Mouse (Mus musculus): ENCODE measurements around the gene Senp5. TPM values are rescaled to one million over a fixed set of nuclear protein-coding genes. Genes with fewer than 3 reads are reported as not detected.
"Not testable (repeated sequence)": the region's sequence is repeated elsewhere in the genome, so short reads cannot be mapped to it uniquely, and the experiment has no call there.

The Senp5 gene
- polyA plus RNA-seq, 1 experiment from 2014 or later: 11.5 TPM

- peak overlapping the region; percentile 98 for H3K4me3 ChIP-seq (ENCODE audit: low read depth, low read length)
- H3K9ac ChIP-seq (replicated peaks; ENCODE audit: low read depth, low read length): peak overlapping the region; percentile 85
- ATAC-seq (ENCODE audit: insufficient number of reproducible peaks, insufficient read depth, low FRiP score, low read depth): no peak
- H3K36me3 ChIP-seq (ENCODE audit: control insufficient read depth, insufficient read depth, low read length): peaks cover 8% of the 10 kb centered on the region
- peak overlapping the region; percentile 69 for H3K4me2 ChIP-seq (replicated peaks; ENCODE audit: low read depth, low read length)
- WGBS: 29% methylated on average over 8 of the region's 8 CpGs
- H3K9me3 ChIP-seq (ENCODE audit: control insufficient read depth, low read depth, low read length): no peaks in the 10 kb centered on the region
- H3K27me3 ChIP-seq (ENCODE audit: control insufficient read depth, insufficient read depth, low read length): no peaks in the 10 kb centered on the region
- peaks cover 19% of the 10 kb centered on the region for H3K4me1 ChIP-seq (ENCODE audit: control insufficient read depth, insufficient read depth, low read length)
- H3K27ac ChIP-seq (ENCODE audit: low read length): no peak overlapping the region
These were observed 55.8 kb downstream of the Senp5 start for GRCm38 (mm10) chr16:31947333-31947732.

- H3K4me1 ChIP-seq (ENCODE audit: control insufficient read depth, insufficient read depth, low read length): peaks cover 19% of the 10 kb centered on the region
- WGBS: 88% methylated on average over 6 of the region's 6 CpGs
- not testable (repeated sequence) for H3K9me3 ChIP-seq (ENCODE audit: control insufficient read depth, low read depth, low read length); H3K27me3 ChIP-seq (ENCODE audit: control insufficient read depth, insufficient read depth, low read length); H3K9ac ChIP-seq (replicated peaks; ENCODE audit: low read depth, low read length); H3K4me3 ChIP-seq (ENCODE audit: low read depth, low read length); H3K36me3 ChIP-seq (ENCODE audit: control insufficient read depth, insufficient read depth, low read length); ATAC-seq (ENCODE audit: insufficient number of reproducible peaks, insufficient read depth, low FRiP score, low read depth); H3K27ac ChIP-seq (ENCODE audit: low read length); H3K4me2 ChIP-seq (replicated peaks; ENCODE audit: low read depth, low read length)
These were observed 57.1 kb downstream of the Senp5 start for GRCm38 (mm10) chr16:31945986-31946385.

GRCm38 (mm10) chr16:31945372-31945771 lies 57.7 kb downstream of the Senp5 start:
- H3K36me3 ChIP-seq (ENCODE audit: control insufficient read depth, insufficient read depth, low read length): peaks cover 4% of the 10 kb centered on the region
- H3K27ac ChIP-seq (ENCODE audit: low read length): no peak overlapping the region
- H3K4me3 ChIP-seq (ENCODE audit: low read depth, low read length): no peak overlapping the region
- no peaks in the 10 kb centered on the region for H3K9me3 ChIP-seq (ENCODE audit: control insufficient read depth, low read depth, low read length)
- peaks cover 19% of the 10 kb centered on the region for H3K4me1 ChIP-seq (ENCODE audit: control insufficient read depth, insufficient read depth, low read length)
- ATAC-seq (ENCODE audit: insufficient number of reproducible peaks, insufficient read depth, low FRiP score, low read depth): no peak
- 84% methylated on average over 6 of the region's 6 CpGs for WGBS
- no peak overlapping the region for H3K9ac ChIP-seq (replicated peaks; ENCODE audit: low read depth, low read length)
- H3K27me3 ChIP-seq (ENCODE audit: control insufficient read depth, insufficient read depth, low read length): no peaks in the 10 kb centered on the region
- H3K4me2 ChIP-seq (replicated peaks; ENCODE audit: low read depth, low read length): no peak overlapping the region

- Histone ChIP-seq H3K4me3 (ENCODE audit: low read depth, low read length) (no peak overlapping the region), H3K27ac (ENCODE audit: low read length) (no peak overlapping the region), H3K4me1 (ENCODE audit: control insufficient read depth, insufficient read depth, low read length) (peaks cover 19% of the 10 kb centered on the region), H3K4me2 (replicated peaks; ENCODE audit: low read depth, low read length) (no peak overlapping the region), H3K36me3 (ENCODE audit: control insufficient read depth, insufficient read depth, low read length) (peaks cover 4% of the 10 kb centered on the region), H3K9me3 (ENCODE audit: control insufficient read depth, low read depth, low read length) (no peaks in the 10 kb centered on the region), H3K9ac (replicated peaks; ENCODE audit: low read depth, low read length) (no peak overlapping the region), H3K27me3 (ENCODE audit: control insufficient read depth, insufficient read depth, low read length) (no peaks in the 10 kb centered on the region)
- no peak for ATAC-seq (ENCODE audit: insufficient number of reproducible peaks, insufficient read depth, low FRiP score, low read depth)
- 85% methylated on average over 12 of the region's 12 CpGs for WGBS
These were observed 58.3 kb downstream of the Senp5 start for GRCm38 (mm10) chr16:31944698-31945255.

- ATAC-seq (ENCODE audit: insufficient number of reproducible peaks, insufficient read depth, low FRiP score, low read depth): peak; percentile 19; the same call in 1 of the 2 replicates
- H3K36me3 ChIP-seq (ENCODE audit: control insufficient read depth, insufficient read depth, low read length): peaks cover 4% of the 10 kb centered on the region
- H3K4me1 ChIP-seq (ENCODE audit: control insufficient read depth, insufficient read depth, low read length): peaks cover 12% of the 10 kb centered on the region
- WGBS: 4% methylated on average over 10 of the region's 10 CpGs
- H3K27me3 ChIP-seq (ENCODE audit: control insufficient read depth, insufficient read depth, low read length): no peaks in the 10 kb centered on the region
- no peak overlapping the region for H3K9ac ChIP-seq (replicated peaks; ENCODE audit: low read depth, low read length)
- H3K9me3 ChIP-seq (ENCODE audit: control insufficient read depth, low read depth, low read length): no peaks in the 10 kb centered on the region
- H3K4me3 ChIP-seq (ENCODE audit: low read depth, low read length): no peak overlapping the region
- no peak overlapping the region for H3K4me2 ChIP-seq (replicated peaks; ENCODE audit: low read depth, low read length)
- no peak overlapping the region for H3K27ac ChIP-seq (ENCODE audit: low read length)
These were observed 59.1 kb downstream of the Senp5 start for GRCm38 (mm10) chr16:31943980-31944379.

- H3K4me3 ChIP-seq (ENCODE audit: low read depth, low read length): no peak overlapping the region
- ATAC-seq (ENCODE audit: insufficient number of reproducible peaks, insufficient read depth, low FRiP score, low read depth): no peak
- no peak overlapping the region for H3K9ac ChIP-seq (replicated peaks; ENCODE audit: low read depth, low read length)
- H3K36me3 ChIP-seq (ENCODE audit: control insufficient read depth, insufficient read depth, low read length): peaks cover under 1% of the 10 kb centered on the region; the same call in 1 of the 2 replicates
- no peaks in the 10 kb centered on the region for H3K9me3 ChIP-seq (ENCODE audit: control insufficient read depth, low read depth, low read length)
- no peak overlapping the region for H3K27ac ChIP-seq (ENCODE audit: low read length)
- 55% methylated on average over 2 of the region's 2 CpGs for WGBS
- no peak overlapping the region for H3K4me2 ChIP-seq (replicated peaks; ENCODE audit: low read depth, low read length)
- no peaks in the 10 kb centered on the region for H3K4me1 ChIP-seq (ENCODE audit: control insufficient read depth, insufficient read depth, low read length)
- H3K27me3 ChIP-seq (ENCODE audit: control insufficient read depth, insufficient read depth, low read length): peaks cover 2% of the 10 kb centered on the region; the same call in 1 of the 2 replicates
These were observed 62.5 kb downstream of the Senp5 start for GRCm38 (mm10) chr16:31940586-31940985.

- H3K4me1 ChIP-seq (ENCODE audit: control insufficient read depth, insufficient read depth, low read length): peaks cover 3% of the 10 kb centered on the region; the same call in 1 of the 2 replicates
- ATAC-seq (ENCODE audit: insufficient number of reproducible peaks, insufficient read depth, low FRiP score, low read depth): no peak
- WGBS: 73% methylated on average over 6 of the region's 6 CpGs
These were observed 64.2 kb downstream of the Senp5 start for GRCm38 (mm10) chr16:31938856-31939255.

GRCm38 (mm10) chr16:31936568-31936967 lies 66.5 kb downstream of the Senp5 start:
- no peak overlapping the region for H3K4me2 ChIP-seq (replicated peaks; ENCODE audit: low read depth, low read length)
- 86% methylated on average over 4 of the region's 4 CpGs for WGBS
- no peak overlapping the region for H3K9ac ChIP-seq (replicated peaks; ENCODE audit: low read depth, low read length)

More at GRCm38 (mm10) chr16:31938856-31939255, 64.2 kb downstream of the Senp5 start:
- H3K36me3 ChIP-seq (ENCODE audit: control insufficient read depth, insufficient read depth, low read length): no peaks in the 10 kb centered on the region
- H3K4me2 ChIP-seq (replicated peaks; ENCODE audit: low read depth, low read length): no peak overlapping the region
- peaks cover 14% of the 10 kb centered on the region for H3K27me3 ChIP-seq (ENCODE audit: control insufficient read depth, insufficient read depth, low read length)
- no peak overlapping the region for H3K27ac ChIP-seq (ENCODE audit: low read length)
- no peak overlapping the region for H3K9ac ChIP-seq (replicated peaks; ENCODE audit: low read depth, low read length)
- no peaks in the 10 kb centered on the region for H3K9me3 ChIP-seq (ENCODE audit: control insufficient read depth, low read depth, low read length)
- no peak overlapping the region for H3K4me3 ChIP-seq (ENCODE audit: low read depth, low read length)

More at GRCm38 (mm10) chr16:31936568-31936967, 66.5 kb downstream of the Senp5 start:
- no peaks in the 10 kb centered on the region for H3K9me3 ChIP-seq (ENCODE audit: control insufficient read depth, low read depth, low read length)
- no peak for ATAC-seq (ENCODE audit: insufficient number of reproducible peaks, insufficient read depth, low FRiP score, low read depth)
- H3K4me3 ChIP-seq (ENCODE audit: low read depth, low read length): no peak overlapping the region
- no peak overlapping the region for H3K27ac ChIP-seq (ENCODE audit: low read length)
- H3K36me3 ChIP-seq (ENCODE audit: control insufficient read depth, insufficient read depth, low read length): no peaks in the 10 kb centered on the region
- peaks cover 11% of the 10 kb centered on the region for H3K4me1 ChIP-seq (ENCODE audit: control insufficient read depth, insufficient read depth, low read length)
- peaks cover 17% of the 10 kb centered on the region for H3K27me3 ChIP-seq (ENCODE audit: control insufficient read depth, insufficient read depth, low read length)

Measured in stomach, embryonic 14.5 days (tissue).